Mouse (Mus musculus) C2C12 (cell line): ENCODE measurements around the gene Gm49387.

ENCODE experiments used
- CEBPB ChIP-seq: IDR thresholded peaks from one replicate; pipeline ENCODE4 v1.6.1; 2011; ENCODE audit warnings: low read depth, mild to moderate bottlenecking, control low read depth, moderate library complexity
- CTCF ChIP-seq: IDR thresholded peaks from one replicate; pipeline ENCODE4 v1.5.1; 2011; ENCODE audit not compliant: control insufficient read depth, insufficient read depth, insufficient read length
- MYOG ChIP-seq: IDR thresholded peaks from one replicate; pipeline ENCODE4 v1.6.1; 2011; ENCODE audit not compliant: control insufficient read depth, insufficient read length; ENCODE audit errors: extremely low read depth

DNA sequence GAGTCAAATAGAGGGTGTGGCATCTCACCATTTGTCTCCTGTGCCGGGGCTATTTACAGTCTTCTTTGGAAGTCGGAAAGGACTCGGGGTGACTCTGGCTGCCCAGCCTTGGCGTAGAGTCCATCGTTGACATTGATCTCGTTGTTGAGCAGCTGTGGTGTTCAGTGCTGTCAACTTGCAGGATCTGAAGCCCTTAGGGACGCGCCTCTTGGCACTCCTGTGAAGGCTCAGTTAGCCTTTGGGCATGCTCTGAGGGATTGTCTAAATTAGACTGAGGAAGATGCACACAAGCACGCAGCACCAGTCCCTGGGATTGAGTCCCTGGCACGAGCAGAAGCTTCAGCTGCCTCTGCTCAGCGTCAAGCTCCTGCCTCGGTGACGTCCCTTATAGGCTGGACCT, 137.3 kb downstream of the Gm49387 start:
- TF ChIP-seq CTCF, result no peak
- TF ChIP-seq MYOG, result no peak
- TF ChIP-seq CEBPB, result no peak
